Mouse (Mus musculus) megakaryocyte, embryonic 14.5 days (primary cell): ENCODE measurements around the gene Kcnh4.

ENCODE experiments used
- FLI1 ChIP-seq: IDR thresholded peaks from 2 replicates; pipeline ENCODE4 v1.6.1; 2012; ENCODE audit warnings: low read length, inconsistent platforms, mixed read lengths
- GATA1 ChIP-seq: IDR thresholded peaks from 3 replicates; pipeline ENCODE4 v1.6.1; 2012; ENCODE audit warnings: mixed read lengths, low read length, inconsistent platforms, borderline replicate concordance

DNA sequence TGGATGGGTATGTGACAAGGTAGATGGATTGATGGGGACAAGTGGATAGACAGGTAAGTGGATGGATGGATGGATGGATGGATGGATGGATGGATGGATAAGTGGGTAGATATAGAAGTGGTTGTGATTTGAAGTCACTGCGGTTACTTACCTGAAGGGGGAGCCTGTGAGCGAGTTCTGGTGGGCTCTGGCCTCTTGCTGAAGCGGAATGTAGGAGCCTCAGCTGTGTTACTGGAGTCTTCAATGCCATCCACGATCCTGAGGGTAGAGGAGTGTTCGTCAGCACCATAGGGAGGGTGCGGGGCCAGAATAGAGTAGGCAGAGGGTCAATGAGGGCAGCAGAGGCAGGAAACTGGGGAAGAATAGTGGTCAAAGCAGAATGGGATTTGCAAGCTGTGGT lies 14.7 kb downstream of the Kcnh4 start:
- TF ChIP-seq GATA1 (no peak), FLI1 (no peak)
